Mouse (Mus musculus): Measurements from ENCODE around the gene Cd69.

- TF ChIP-seq CTCF (IDR thresholded peaks at IDR 0.05; ENCODE audit: low read depth) (no peak), EP300 (IDR thresholded peaks at IDR 0.05; ENCODE audit: low read depth) (no peak)
Observed at GRCm38 (mm10) chr6:129288708-129289107, 13.5 kb upstream of the Cd69 start.
